30 mouse cellular contexts compared by ENCODE assay signal in genomic region chr2:129401803-129402202, GRCm38 (mm10). TPM values are rescaled to one million over a fixed set of nuclear protein-coding genes. Genes with fewer than 3 reads are reported as not detected.
"Had no signal": no experiment of that assay in that cellular context is flagged by ENCODE, and none has a peak within 500 bp of the region (broad histone marks: within the 10 kb centered on the region; RNA-seq: fewer than 3 reads in every experiment).

No protein-coding gene starts in this region.

- DNase-seq: gastrocnemius, adult 2 months; gastrocnemius, postnatal 10 days; gastrocnemius, postnatal 25 days; heart, adult 18-20 months; heart, postnatal 10 days; kidney, adult 11 months; kidney, adult 2 months; kidney, adult 9 months; kidney, postnatal 14 days; kidney, postnatal 36 days; layer of hippocampus, adult 9-11 months; layer of hippocampus, postnatal 36 days; left cerebral cortex, postnatal 4 days had no signal

- H3K27me3 ChIP-seq: heart, embryonic 12.5 days; hindbrain, embryonic 13.5 days; hindbrain, embryonic 15.5 days; kidney, embryonic 15.5 days; limb, embryonic 13.5 days; limb, embryonic 15.5 days had no signal

- H3K4me2 ChIP-seq: heart, embryonic 12.5 days; hindbrain, embryonic 13.5 days; hindbrain, embryonic 15.5 days; kidney, embryonic 15.5 days; limb, embryonic 13.5 days; limb, embryonic 15.5 days; liver, embryonic 11.5 days had no signal

- H3K4me1 ChIP-seq: heart, embryonic 10.5 days; heart, embryonic 12.5 days; hindbrain, embryonic 13.5 days; hindbrain, embryonic 15.5 days; kidney, embryonic 15.5 days; limb, embryonic 13.5 days; limb, embryonic 15.5 days had no signal

- H3K4me3 ChIP-seq: gastrocnemius, adult 2 months; heart, embryonic 10.5 days; heart, embryonic 12.5 days; hindbrain, embryonic 13.5 days; hindbrain, embryonic 15.5 days; kidney, embryonic 15.5 days; limb, embryonic 13.5 days; limb, embryonic 15.5 days had no signal

- ATAC-seq: hindbrain, postnatal 0 days; intestine, embryonic 16.5 days had no signal

- H3K27ac ChIP-seq: gastrocnemius, adult 2 months; heart, embryonic 10.5 days; hindbrain, embryonic 13.5 days; hindbrain, embryonic 15.5 days; hindbrain, postnatal 0 days; kidney, embryonic 15.5 days; kidney, postnatal 0 days; limb, embryonic 13.5 days; limb, embryonic 15.5 days had no signal

- H3K9me3 ChIP-seq: heart, embryonic 10.5 days; heart, embryonic 12.5 days; hindbrain, embryonic 13.5 days; hindbrain, embryonic 15.5 days; kidney, embryonic 15.5 days; limb, embryonic 13.5 days; limb, embryonic 15.5 days had no signal

- H3K36me3 ChIP-seq: heart, embryonic 10.5 days; heart, embryonic 12.5 days; hindbrain, embryonic 13.5 days; hindbrain, embryonic 15.5 days; kidney, embryonic 15.5 days; limb, embryonic 13.5 days; limb, embryonic 15.5 days had no signal

- H3K9ac ChIP-seq: heart, embryonic 12.5 days; hindbrain, embryonic 13.5 days; hindbrain, embryonic 15.5 days; kidney, embryonic 15.5 days; limb, embryonic 13.5 days; limb, embryonic 15.5 days had no signal

RNA-seq across cellular contexts. Expression of gene Il1b, which starts 30.9 kb away (rescaled TPM):
- total RNA-seq: gastrocnemius, adult 2 months; gastrocnemius, postnatal 25 days; heart, postnatal 25 days; layer of hippocampus, adult 18-20 months; layer of hippocampus, postnatal 14 days; layer of hippocampus, postnatal 36 days; left cerebral cortex, postnatal 10 days; left cerebral cortex, postnatal 25 days had no signal
- polyA plus RNA-seq: heart, embryonic 10.5 days; hindbrain, embryonic 11.5 days; hindbrain, embryonic 13.5 days; hindbrain, embryonic 15.5 days; hindbrain, postnatal 0 days; kidney, embryonic 15.5 days had no signal
